Mouse (Mus musculus) brain, embryonic 18.5 days (tissue): ENCODE results near the gene Ralgps2.

Source experiments
- DNase-seq: peaks from one replicate; pipeline ENCODE4 v3.0.0-alpha.2; 2012; ENCODE audit warnings: low read depth, low spot score

The Ralgps2 gene

GRCm38 (mm10) chr1:156838177-156838576, 101.2 kb downstream of the Ralgps2 start, which contains the start of gene Angptl1:
Gene Angptl1, plus strand, starts transcription at chr1:156838562.
- DNase-seq, result no peak

DNA sequence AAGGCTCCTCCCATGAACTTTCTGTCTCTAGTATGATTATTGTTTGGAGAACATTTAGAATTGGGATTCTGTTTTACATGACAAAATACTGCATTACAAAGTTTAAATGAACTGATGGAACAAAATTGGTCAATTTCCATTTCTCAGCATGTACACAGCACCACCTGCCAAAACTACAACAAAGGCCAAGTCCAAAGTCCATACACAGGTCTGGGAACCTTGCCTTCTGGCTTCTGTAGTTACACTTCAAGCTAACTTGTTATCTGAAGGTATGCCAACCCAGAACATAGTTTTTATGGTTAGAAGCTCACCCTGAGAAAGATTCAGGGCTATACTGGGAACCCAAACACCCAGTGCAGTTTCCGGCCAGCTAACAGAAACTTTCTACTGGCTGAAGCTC, 120.2 kb downstream of the Ralgps2 start:
- no peak for DNase-seq

- DNase-seq, result no peak
Observed at GRCm38 (mm10) chr1:156813485-156813884, 125.9 kb downstream of the Ralgps2 start.

DNA sequence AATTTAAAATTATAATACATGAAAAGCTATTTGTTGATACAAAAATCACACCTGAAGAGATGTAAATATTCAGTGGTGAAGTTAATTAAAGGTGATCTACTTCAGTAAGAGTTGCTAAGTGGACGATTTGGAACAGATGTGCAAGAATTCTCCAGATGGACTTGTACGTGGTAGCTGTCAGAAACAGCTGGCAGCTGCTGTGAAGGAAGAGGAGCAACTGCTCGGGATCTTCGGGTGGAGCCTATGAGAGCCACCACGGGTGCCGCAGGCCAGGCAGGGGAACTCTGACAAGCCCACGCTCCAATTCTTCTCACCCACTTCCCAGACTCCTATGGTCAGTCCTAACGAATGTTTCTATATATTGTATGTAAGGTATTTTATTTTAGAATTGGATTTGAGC, 126.7 kb downstream of the Ralgps2 start:
- DNase-seq, result no peak

DNA sequence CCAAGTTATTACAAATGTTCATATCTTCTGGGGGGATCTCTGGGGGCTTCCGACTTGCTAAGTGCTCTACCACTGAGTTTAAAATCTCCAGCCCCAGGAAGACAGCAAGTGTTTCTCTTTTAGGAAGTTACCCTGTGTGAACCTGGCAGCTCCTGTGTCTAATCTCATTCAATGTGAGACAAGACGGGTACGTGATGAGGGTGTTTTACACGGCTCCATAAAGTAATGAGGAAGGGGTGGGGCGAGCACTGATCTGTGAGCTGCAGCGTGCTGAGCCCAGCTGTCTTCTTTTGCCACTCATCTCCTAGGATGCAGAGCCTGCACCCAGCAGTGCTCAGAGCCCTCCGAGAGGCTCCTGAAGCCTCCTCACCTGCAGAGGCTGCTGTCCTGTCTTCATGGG, 127.5 kb downstream of the Ralgps2 start:
- no peak for DNase-seq

DNA sequence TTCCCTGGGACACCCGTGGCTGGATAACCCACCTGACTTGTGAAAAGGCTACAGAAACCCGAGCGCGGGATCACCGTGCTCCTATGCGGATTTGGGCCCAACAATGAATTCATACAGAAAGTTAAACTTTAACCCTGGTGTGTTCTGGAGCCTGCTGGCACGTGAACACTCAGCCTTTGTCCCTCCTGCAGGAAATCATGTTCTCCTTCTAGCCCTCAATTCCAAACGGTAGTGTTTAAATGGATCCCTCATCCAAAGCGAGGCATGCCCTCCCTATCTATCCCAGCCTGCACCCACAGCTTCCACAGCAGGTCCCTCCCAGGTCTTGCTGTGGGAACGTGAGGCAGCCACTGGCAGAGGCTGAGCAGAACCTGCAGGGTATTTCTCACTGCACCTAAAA, 131.1 kb downstream of the Ralgps2 start:
- no peak for DNase-seq

DNA sequence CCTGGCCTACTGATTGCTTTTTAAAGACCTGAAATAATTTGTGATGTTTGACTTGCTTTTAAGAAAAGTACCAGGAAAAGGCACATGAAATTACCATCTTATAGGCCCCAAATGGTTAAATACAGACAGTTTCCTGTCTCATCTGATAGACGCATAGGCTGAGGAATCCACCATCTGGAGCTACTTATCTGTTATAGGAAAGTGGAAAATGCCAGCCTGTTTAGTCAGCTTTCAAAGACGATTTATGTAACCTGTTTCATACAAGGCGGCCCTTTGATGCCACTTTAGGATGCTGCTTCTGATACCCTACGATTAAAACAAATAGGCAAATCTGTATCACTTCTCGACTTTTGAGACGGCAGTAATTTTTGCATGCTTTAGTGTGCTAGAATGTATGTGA, 138.2 kb downstream of the Ralgps2 start:
- DNase-seq, result no peak

GRCm38 (mm10) chr1:156796251-156796650, 143.2 kb downstream of the Ralgps2 start:
- no peak for DNase-seq

GRCm38 (mm10) chr1:156789844-156790490, 149.5 kb downstream of the Ralgps2 start:
- DNase-seq, result no peak

- no peak for DNase-seq
Observed at GRCm38 (mm10) chr1:156787164-156787863, 152.1 kb downstream of the Ralgps2 start.

DNA sequence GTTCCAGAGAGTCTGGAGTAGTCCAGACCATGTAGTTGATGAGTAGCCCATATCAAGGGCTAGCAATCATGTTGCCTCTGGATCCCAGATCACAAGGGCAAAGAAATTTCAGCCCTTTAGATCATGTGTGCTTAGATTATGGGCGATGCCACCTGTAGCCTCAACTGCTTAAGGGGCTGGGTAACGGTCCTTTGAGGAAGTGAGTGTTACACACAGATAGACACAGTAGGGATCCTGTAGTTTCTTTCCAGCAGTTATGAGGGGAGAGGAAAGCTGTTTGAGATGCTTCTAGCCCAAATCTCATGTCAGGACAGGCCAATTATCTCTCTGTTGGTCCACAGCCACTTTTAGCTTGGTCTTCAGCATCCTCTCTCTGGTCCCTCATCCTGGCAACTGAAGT, 153.4 kb downstream of the Ralgps2 start:
- no peak for DNase-seq

DNA sequence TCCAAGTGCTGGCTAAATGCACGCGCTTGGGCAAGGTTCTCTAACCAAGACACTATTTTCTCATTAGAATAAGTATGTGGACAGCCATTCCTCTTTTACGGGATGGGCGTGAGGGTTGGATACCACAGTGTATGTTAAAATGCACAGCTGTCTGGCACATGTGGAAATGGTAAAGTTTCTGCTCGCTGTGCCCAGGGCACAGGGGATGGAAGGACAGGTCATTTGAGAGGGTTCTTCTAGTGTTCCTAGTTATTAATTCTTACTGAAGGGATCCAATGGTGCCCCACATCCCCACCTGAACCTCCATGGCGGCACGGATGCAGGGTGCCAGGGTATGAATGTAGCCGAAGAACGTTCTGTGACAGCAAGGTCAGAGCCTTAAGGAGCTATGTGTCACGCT, 154.5 kb downstream of the Ralgps2 start:
- DNase-seq, result no peak

GRCm38 (mm10) chr1:156784116-156784515, 155.3 kb downstream of the Ralgps2 start:
- no peak for DNase-seq

DNA sequence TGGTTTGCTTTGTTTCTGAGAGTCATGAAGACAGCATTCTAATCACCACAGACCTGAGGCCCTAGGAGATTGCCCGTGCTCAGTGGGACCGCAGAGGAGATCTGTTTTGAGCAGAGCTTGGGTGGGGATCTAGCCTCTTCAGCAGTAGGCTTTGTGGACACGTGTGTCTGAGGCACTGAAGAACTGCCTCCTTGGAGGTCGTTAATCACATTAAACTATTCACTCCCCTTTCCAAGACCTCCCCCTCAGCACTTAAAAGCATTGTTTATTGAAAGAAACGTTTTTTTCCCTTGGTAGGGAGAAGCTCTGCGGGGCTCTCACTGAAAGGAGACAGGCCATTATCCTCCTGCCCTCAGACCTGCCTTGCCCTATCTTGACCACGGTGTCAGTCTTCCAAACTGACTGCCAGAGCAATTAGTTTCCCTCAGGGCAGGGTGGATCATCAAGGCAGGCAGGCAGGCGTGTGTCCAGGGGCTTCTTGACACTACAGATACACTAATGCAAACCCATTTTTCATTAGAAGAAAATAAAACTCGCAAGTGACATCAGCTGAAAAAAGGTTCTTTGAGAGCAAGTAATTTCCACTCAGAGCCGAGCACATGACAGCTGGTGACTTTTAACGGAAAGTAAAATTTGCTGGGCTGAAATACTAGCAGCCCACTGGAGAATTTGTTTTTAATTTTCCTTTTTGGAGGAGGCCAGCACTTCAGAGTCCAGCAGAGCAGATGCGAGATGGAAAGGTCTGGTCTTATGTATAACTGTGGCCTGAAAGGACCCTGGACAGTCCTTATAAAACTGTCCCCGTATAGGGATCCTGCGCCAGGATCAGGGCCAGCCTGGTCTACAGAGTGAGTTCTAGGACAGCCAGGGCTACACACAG, 157.2 kb downstream of the Ralgps2 start:
- DNase-seq, result no peak

GRCm38 (mm10) chr1:156781076-156781741, 158.2 kb downstream of the Ralgps2 start:
- peak; percentile 28 for DNase-seq

GRCm38 (mm10) chr1:156780234-156781005, 159.0 kb downstream of the Ralgps2 start:
- DNase-seq, result no peak

GRCm38 (mm10) chr1:156779595-156779994, 159.8 kb downstream of the Ralgps2 start:
- DNase-seq, result no peak

DNA sequence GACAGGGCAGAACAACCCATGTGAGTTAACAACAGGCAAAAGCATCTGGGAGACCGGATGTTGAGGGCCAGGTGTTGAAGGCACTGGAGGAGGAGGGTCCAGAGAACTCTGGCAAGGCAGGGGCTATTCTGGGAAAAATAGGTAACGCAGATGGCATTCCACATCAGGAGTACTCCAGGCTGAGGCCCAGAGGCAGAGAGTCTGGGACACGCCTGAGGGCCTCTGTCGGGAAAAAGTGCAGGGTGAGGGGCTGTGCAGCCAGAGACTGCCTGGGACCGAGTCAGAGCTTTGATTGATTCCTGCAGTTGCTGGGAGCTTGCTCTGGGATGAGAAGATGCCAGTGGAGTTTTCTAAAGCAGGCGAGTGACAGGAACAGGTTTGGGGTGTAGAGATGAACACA, 160.4 kb downstream of the Ralgps2 start:
- DNase-seq, result no peak

DNA sequence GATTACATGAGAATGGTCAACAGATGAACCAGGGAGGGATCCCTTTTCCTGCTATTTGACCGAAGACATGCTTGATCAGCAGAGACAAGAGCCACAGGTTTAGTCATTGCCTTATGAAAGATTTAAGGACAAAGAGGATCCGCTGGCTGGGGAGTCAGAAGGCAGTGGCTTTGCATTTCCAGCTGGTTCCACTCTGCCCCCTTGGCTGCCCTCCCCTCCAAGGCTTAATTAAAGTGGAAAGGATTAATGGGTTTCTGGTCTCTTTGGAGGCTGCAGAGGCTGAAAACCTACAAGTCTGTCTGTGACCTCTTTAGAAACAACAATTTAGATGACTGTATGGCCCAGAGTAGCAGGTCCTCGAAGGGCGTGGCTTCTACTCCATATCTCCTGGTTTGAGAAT, 161.5 kb downstream of the Ralgps2 start:
- DNase-seq, result no peak

GRCm38 (mm10) chr1:156775983-156776382, 163.4 kb downstream of the Ralgps2 start:
- no peak for DNase-seq

DNA sequence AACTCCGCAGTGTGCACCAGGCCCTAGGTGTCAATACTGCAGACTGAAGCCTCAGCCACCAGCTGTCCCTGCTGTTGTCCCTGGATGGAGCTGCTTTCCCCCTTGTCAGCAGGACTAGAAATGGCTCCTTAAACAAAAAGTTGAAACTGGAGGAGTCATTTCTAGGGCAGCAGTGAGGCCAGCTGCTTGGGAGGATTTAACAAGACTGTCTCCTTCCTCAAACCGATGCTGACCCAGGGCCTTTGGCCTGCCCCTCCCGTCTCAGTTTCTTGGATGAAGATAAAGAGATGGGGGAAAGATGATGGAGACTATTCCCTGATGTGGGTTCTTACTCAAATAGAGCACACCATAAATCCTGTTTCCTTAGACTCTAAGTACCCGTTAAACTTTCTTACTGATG, 164.2 kb downstream of the Ralgps2 start:
- no peak for DNase-seq
